Mouse (Mus musculus) stomach, embryonic 14.5 days (tissue): ENCODE results near the gene Camk1d. TPM values are rescaled to one million over a fixed set of nuclear protein-coding genes. Genes with fewer than 3 reads are reported as not detected.

Experiments used
- ATAC-seq: fragments of 200-750 bp; cut with Nextera tagmentation; 2 replicates; pipeline ENCODE4 v1.8.0; 2017; ENCODE audit warnings: low read depth, moderate TSS enrichment; ENCODE audit not compliant: insufficient number of reproducible peaks, insufficient read depth, low FRiP score
- H3K27ac ChIP-seq: fragments of 300-500 bp; sonication (generic); 2 replicates; pipeline ENCODE4 v1.5.1; 2014; ENCODE audit warnings: mild to moderate bottlenecking, low read length, moderate library complexity, mixed read lengths
- H3K27me3 ChIP-seq: fragments of 300-500 bp; sonication (generic); 2 replicates; pipeline ENCODE4 v1.6.1; 2014; ENCODE audit warnings: low read length, control low read depth, mixed read lengths; ENCODE audit not compliant: control insufficient read depth, insufficient read depth
- H3K36me3 ChIP-seq: fragments of 300-500 bp; sonication (generic); 2 replicates; pipeline ENCODE4 v1.6.1; 2014; ENCODE audit warnings: mild to moderate bottlenecking, control low read depth, low read length, moderate library complexity, mixed read lengths; ENCODE audit not compliant: control insufficient read depth, insufficient read depth
- H3K4me1 ChIP-seq: fragments of 300-500 bp; sonication (generic); 2 replicates; pipeline ENCODE4 v1.6.1; 2014; ENCODE audit warnings: low read length, control low read depth, mixed read lengths; ENCODE audit not compliant: control insufficient read depth, insufficient read depth
- H3K4me2 ChIP-seq: fragments of 300-500 bp; sonication (generic); replicated peaks from 2 replicates; pipeline ENCODE4 v1.6.1; 2014; ENCODE audit warnings: low read depth, low read length, control low read depth
- H3K4me3 ChIP-seq: fragments of 300-500 bp; sonication (generic); 2 replicates; pipeline ENCODE4 v1.5.1; 2014; ENCODE audit warnings: low read depth, low read length, control low read depth
- H3K9ac ChIP-seq: fragments of 300-500 bp; sonication (generic); replicated peaks from 2 replicates; pipeline ENCODE4 v1.6.1; 2014; ENCODE audit warnings: low read depth, mild to moderate bottlenecking, control low read depth, low read length, moderate library complexity, mixed read lengths
- H3K9me3 ChIP-seq: fragments of 300-500 bp; sonication (generic); 2 replicates; pipeline ENCODE4 v1.6.1; 2016; ENCODE audit warnings: low read depth, low read length, control low read depth; ENCODE audit not compliant: control insufficient read depth
- WGBS: fragments of 180-500 bp; shearing (Covaris S2); extraction: QIAGEN DNeasy Blood & Tissue Kit; methylation state at CpG from one replicate; pipeline ENCODE4 v1.1.7; 2014; 5-methylcytosine and 5-hydroxymethylcytosine counted together
- polyA plus RNA-seq: library from polyadenylated mRNA; unstranded; fragments of >200 nt; fragmentation: Nextera tagmentation; extraction: Ambion mirVana; gene quantifications from 2 replicates; pipeline ENCODE4 v1.2.1, GENCODE M21; 2014

Camk1d gene
- polyA plus RNA-seq, 1 experiment from 2014 or later, result 20.5 TPM

- WGBS, result 76% methylated on average over 15 of the region's 15 CpGs
- H3K36me3 ChIP-seq, result no peaks in the 10 kb centered on the region
- H3K4me3 ChIP-seq, result no peak overlapping the region
- H3K27me3 ChIP-seq, result no peaks in the 10 kb centered on the region
- H3K9me3 ChIP-seq, result no peaks in the 10 kb centered on the region
- no peak overlapping the region for H3K27ac ChIP-seq
- H3K4me1 ChIP-seq, result peaks cover 6% of the 10 kb centered on the region; the same call in 1 of the 2 replicates
- H3K4me2 ChIP-seq, result no peak overlapping the region
- no peak for ATAC-seq
- no peak overlapping the region for H3K9ac ChIP-seq
Observed at GRCm38 (mm10) chr2:5669498-5670040, 44.7 kb downstream of the Camk1d start.

DNA sequence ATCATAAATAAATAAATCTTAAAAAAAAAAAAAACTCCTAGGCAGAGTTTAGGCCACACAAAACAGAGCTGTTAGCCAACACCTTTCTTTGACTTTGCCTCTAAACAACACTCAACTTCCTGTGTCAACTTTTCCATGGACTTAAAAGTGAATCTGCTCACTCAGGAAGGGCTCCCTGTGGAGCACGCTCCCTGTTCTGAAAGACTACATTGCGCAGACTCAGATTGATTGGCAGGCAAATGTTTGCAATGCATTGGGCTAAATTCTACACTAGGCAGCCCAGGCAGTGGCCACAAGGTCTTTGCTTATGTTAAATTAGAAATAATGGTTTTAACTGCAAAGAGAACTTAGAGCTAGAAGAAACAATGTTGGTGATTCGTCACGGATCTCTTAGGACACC, 45.4 kb downstream of the Camk1d start:
- H3K4me1 ChIP-seq, result peaks cover 5% of the 10 kb centered on the region; the same call in 1 of the 2 replicates
- ATAC-seq, result no peak
- no peaks in the 10 kb centered on the region for H3K36me3 ChIP-seq
- H3K27me3 ChIP-seq, result no peaks in the 10 kb centered on the region
- no peak overlapping the region for H3K4me2 ChIP-seq
- H3K9me3 ChIP-seq, result no peaks in the 10 kb centered on the region
- H3K27ac ChIP-seq, result no peak overlapping the region
- 72% methylated on average over 4 of the region's 4 CpGs for WGBS
- H3K4me3 ChIP-seq, result no peak overlapping the region
- H3K9ac ChIP-seq, result no peak overlapping the region

DNA sequence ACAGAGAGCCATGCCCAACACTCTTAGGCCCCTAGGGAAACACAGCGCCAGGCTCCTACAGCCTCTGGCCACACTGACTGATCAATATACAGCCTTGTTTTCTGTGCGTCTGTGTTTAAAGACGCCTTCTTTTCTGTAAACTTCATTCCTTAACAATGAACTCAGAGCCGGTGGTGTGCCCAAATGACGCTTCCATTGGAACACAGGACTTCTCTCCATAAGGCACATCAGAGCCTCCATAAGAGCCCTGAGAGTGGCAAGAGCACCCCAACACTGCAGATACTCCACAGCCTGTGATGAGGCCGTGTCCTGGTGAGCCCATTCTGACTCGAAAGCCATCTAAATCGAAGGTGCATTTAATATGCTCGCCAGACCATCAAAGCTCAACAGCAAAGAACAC, 50.8 kb downstream of the Camk1d start:
- 82% methylated on average over 9 of the region's 9 CpGs for WGBS
- Histone ChIP-seq H3K36me3 (no peaks in the 10 kb centered on the region), H3K9me3 (no peaks in the 10 kb centered on the region), H3K4me3 (no peak overlapping the region), H3K27ac (no peak overlapping the region), H3K27me3 (no peaks in the 10 kb centered on the region), H3K4me2 (no peak overlapping the region), H3K4me1 (no peaks in the 10 kb centered on the region), H3K9ac (no peak overlapping the region)
- no peak for ATAC-seq

DNA sequence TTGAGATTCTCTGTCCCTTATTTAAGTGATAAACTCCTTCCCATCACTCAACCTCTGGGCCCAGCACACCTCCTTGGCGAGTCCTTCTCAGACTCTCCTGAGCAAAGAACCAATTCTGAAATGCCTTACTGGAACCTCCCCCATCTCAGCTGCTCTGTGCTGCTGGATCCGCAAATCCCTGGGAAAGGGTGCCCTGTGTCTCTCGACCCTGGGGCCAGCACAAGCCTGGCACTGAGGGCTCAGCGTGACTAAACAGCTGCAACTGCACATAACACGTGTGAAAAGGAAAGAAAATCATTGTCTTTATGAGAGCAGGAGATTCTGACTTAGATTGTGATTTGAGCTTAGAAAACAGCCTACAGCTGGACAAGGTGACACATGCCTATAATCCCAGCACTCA, 52.4 kb downstream of the Camk1d start:
- H3K4me2 ChIP-seq, result no peak overlapping the region
- no peaks in the 10 kb centered on the region for H3K4me1 ChIP-seq
- no peaks in the 10 kb centered on the region for H3K9me3 ChIP-seq
- WGBS, result 62% methylated on average over 5 of the region's 5 CpGs
- no peak overlapping the region for H3K27ac ChIP-seq
- H3K4me3 ChIP-seq, result no peak overlapping the region
- no peaks in the 10 kb centered on the region for H3K27me3 ChIP-seq
- H3K36me3 ChIP-seq, result no peaks in the 10 kb centered on the region
- H3K9ac ChIP-seq, result no peak overlapping the region
- no peak for ATAC-seq

DNA sequence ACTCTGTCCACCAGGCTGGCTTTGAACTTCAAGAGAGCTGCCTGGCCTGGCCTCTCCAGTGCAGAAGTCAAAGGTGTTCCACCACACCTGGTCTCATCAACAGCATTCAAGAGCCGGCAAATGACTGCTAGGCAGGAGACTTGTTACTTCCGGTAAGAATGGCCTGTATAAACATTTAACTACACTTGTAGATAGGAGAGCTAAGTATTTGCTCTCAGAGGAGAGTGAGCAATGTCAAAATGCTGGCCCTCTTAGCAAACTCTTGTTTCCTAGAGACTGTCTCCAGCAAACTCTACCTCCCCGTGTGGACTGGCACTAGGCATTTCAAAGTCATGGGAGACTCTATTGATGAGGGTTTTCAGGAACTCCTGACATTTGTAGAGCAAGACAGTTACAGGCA, 56.3 kb downstream of the Camk1d start:
- H3K9ac ChIP-seq, result no peak overlapping the region
- ATAC-seq, result no peak
- no peaks in the 10 kb centered on the region for H3K4me1 ChIP-seq
- H3K4me3 ChIP-seq, result no peak overlapping the region
- H3K27ac ChIP-seq, result no peak overlapping the region
- H3K27me3 ChIP-seq, result no peaks in the 10 kb centered on the region
- no peaks in the 10 kb centered on the region for H3K36me3 ChIP-seq
- WGBS, result 43% methylated on average over 3 of the region's 3 CpGs
- no peak overlapping the region for H3K4me2 ChIP-seq
- no peaks in the 10 kb centered on the region for H3K9me3 ChIP-seq

- WGBS, result 81% methylated on average over 3 of the region's 3 CpGs
- H3K36me3 ChIP-seq, result no peaks in the 10 kb centered on the region
- no peaks in the 10 kb centered on the region for H3K27me3 ChIP-seq
- H3K9me3 ChIP-seq, result no peaks in the 10 kb centered on the region
- H3K4me2 ChIP-seq, result no peak overlapping the region
- H3K9ac ChIP-seq, result no peak overlapping the region
- no peak overlapping the region for H3K4me3 ChIP-seq
- H3K27ac ChIP-seq, result no peak overlapping the region
- ATAC-seq, result no peak
- no peaks in the 10 kb centered on the region for H3K4me1 ChIP-seq
Observed at GRCm38 (mm10) chr2:5656326-5656725, 58.0 kb downstream of the Camk1d start.

- Histone ChIP-seq H3K36me3 (no peaks in the 10 kb centered on the region), H3K27ac (no peak overlapping the region), H3K27me3 (no peaks in the 10 kb centered on the region), H3K4me1 (no peaks in the 10 kb centered on the region), H3K4me3 (no peak overlapping the region), H3K9ac (no peak overlapping the region), H3K4me2 (no peak overlapping the region), H3K9me3 (no peaks in the 10 kb centered on the region)
- WGBS, result 73% methylated on average over 6 of the region's 6 CpGs
- no peak for ATAC-seq
Observed at GRCm38 (mm10) chr2:5652071-5652470, 62.2 kb downstream of the Camk1d start.

- Histone ChIP-seq H3K4me2 (no peak overlapping the region), H3K9me3 (no peaks in the 10 kb centered on the region), H3K9ac (no peak overlapping the region), H3K36me3 (no peaks in the 10 kb centered on the region), H3K4me1 (no peaks in the 10 kb centered on the region), H3K27ac (no peak overlapping the region), H3K4me3 (no peak overlapping the region), H3K27me3 (no peaks in the 10 kb centered on the region)
- WGBS, result 71% methylated on average over 10 of the region's 10 CpGs
- ATAC-seq, result no peak
Observed at GRCm38 (mm10) chr2:5651285-5651870, 62.9 kb downstream of the Camk1d start.

GRCm38 (mm10) chr2:5649226-5649625, 65.1 kb downstream of the Camk1d start:
- ATAC-seq, result no peak
- Histone ChIP-seq H3K4me3 (no peak overlapping the region), H3K27ac (no peak overlapping the region), H3K4me1 (peaks cover 3% of the 10 kb centered on the region; the same call in 1 of the 2 replicates), H3K9ac (no peak overlapping the region), H3K9me3 (no peaks in the 10 kb centered on the region), H3K27me3 (no peaks in the 10 kb centered on the region), H3K36me3 (no peaks in the 10 kb centered on the region), H3K4me2 (no peak overlapping the region)
- WGBS, result 77% methylated on average over 5 of the region's 5 CpGs
